Mouse (Mus musculus): Measurements from ENCODE around the gene Trmt61a.

DNA sequence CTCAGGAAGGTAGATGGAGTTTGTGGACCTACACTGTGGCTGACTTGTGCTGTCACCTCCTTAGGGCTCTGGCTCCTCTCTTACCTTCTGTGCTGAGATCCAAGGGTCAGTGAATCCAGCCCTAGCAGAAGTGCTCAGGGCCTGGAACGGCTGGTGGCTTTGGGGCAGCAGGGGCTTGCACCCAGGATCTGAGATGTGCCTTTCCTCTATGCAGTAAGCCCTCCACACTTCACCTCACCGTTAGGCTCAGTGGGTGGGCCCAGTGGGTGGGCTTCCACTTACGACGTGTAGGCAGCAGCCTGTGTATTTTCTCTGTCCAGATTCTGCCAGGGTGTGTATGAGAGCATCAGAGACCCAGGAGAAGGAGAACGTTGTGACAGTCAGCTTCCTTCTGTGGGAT lies 55.0 kb downstream of the Trmt61a start:
- TF ChIP-seq CTCF (conservative IDR thresholded peaks at IDR 0.05; ENCODE audit: low read length): no peak
- no peak for TF ChIP-seq NANOG (IDR thresholded peaks at IDR 0.05; ENCODE audit: borderline replicate concordance, low read length)

All from E14TG2a.4 (cell line).